Mouse (Mus musculus): ENCODE measurements around the gene Brsk1.
A peak's percentile ranks its signal among the peaks of the same experiment; 100 is the strongest.

Brsk1 gene

DNA sequence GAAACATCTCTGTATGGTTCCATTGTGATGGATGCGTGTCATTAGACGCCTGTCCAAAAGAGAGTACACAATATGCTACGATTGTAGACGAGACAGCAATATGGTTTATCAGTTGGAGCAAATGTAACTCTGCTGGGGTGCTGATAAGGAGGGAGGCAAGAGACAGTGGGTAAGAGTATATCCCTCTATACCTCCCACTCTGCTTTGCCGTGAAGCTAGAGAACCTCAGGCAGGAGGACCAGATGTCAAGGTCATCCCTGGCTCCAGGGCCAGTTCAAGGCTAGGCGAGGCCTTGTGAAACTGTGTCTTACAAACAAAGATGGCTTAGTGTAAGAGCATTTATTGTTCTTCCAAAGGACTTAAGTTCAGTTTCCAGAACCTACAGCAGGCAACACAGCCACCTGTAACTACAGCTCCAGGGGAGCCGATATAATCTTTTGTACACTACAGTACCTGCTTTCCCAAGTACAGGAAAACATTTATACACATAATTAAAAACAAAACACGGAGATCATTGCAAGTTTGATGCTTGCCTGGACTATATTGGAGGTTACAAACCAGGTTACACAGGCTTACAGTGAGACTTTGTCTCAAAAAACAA lies 19.6 kb upstream of the Brsk1 start:
- DNase-seq: no peak

DNA sequence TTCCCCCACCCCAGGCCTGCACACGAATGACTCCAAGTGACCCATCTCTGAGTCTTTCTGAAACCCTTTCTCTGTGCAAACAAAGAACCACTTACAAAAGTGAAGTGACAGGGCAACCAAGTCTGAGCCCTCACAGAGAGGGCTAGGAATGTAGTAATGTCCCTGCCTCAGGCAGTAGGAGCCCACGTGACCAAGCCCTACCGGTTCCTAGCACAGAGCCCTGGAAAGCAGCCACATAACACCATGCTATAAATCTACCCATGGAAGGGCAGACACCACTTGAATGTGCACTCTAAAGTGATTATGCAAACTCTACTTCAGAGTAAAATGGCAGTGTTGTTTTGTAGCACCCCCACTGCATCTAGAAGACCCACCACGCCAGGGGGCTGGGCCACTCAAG lies 18.4 kb upstream of the Brsk1 start:
- no peak for DNase-seq

DNA sequence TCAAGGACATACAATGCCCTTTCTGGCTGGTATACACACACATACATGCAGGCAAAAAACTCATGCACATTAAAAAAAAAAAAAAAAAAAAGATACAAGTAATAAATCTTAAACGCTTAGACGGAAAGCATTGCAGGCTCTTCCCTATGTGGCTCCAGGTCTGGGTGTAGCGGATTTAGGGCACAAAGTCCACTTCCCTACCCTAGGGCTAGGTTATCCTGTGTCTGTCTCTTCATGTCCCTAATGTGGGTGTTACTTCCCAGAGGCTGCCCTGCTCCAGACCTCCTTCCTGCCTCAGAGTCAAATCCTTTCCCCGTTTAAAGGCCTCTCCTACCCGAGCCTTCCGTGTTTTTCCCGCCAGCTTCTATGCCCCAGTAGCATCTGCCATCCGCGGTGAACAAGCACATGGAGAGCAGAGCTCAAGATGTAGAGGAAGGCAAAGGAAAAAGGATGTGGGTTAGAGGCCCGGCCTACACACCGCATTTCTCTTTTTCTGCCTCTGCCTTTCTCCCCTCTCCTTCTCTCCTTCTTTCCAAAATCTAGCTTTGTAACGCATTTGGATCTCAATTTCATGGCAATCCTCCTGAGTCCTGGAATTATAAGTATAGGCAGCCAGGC lies 16.2 kb upstream of the Brsk1 start:
- DNase-seq: no peak

DNA sequence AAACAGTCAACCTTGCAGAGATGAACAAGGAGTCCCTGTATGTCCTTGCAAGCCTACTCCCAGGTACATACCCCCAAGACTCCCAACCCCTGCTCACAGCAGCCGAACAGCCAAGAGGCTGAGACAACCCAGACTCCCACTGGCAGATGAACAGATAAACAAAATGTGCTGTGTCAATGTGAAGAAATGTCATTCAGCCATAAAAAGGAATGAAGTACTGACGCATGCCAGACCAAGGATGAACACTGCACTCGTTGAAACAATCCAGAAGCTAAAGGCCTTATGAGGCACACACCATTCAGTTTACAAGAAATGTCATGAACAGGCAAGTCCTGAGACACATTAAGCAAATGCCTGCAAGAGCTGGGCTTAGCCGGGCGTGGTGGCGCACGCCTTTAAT lies 15.2 kb upstream of the Brsk1 start:
- no peak for DNase-seq

DNA sequence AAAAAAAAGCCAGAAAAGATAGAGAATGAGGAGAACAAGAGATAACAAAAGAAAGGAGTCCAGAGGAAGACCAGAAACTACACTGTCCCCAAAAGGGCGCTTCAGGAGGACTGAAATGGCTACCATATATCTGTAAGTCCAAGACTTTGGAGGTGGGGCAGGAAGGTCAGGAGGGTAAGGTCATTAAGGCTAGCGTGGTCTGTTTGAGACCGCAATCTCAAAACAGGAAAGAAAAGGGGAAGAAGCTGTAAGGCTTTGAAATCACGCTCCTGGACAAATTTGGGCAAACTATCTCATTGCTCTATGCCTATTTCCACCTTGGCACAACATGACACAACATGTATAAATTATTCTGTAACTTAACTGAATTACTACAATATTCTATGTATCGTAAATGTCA lies 7.1 kb upstream of the Brsk1 start:
- no peak for DNase-seq

DNA sequence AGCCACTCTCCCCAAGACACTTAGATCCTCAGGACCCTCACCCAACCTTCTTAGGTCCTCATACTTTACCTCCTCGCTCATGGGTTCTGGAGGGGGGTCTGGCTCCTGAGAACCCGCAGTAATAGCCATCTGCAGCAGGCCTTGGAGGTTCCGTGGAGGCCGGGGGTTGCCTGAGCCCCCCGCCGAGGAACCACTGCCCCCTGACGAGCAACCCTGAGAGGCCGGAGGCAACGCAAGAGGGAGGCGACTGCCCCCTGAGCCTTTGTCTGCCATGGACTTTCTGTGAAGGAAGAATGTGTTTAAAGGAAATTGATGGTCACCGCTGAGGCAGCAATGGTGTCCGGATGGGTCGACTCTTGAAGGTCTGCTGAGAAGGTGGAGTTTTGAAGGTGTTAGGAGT lies 6.2 kb upstream of the Brsk1 start:
- no peak for DNase-seq

DNA sequence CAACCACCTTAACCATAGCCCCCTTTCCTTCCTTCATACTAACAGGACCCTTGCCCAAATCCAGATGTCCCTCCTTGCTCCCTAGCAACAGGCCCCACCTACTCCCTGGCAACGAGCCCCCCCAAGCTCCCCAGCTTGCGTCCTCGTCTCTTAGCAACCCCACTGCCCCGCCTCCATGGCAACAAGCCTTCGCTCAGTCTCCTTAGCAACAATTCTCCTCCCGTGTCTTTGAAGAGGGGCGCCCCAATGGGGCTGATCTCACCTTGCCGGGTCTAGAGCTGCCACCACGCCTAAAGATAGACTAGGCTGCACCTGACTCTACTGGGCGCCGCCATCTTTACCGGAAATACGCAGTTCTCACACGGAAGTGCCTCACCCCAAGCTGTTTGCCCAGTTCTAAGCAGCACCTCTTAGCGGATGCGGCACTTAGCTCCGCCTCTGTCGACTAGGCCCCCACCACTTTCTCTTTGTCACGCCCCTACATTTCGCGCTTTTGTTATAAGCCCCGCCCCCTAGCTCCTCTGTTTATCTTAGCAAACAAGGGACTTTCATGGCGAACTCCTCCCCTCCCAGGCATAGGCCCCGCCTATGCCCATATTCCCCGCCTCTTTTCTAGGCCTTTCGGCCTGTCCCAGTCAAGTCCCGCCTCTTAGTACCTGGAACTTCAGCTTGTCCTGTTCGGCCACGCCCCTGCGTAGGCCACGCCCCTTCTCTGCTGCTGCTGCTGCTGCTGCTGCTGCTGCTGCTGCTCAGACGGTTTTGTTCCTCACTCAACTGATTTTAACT lies 5.6 kb upstream of the Brsk1 start, which contains the start of gene Hspbp1:
Hspbp1 (minus strand) TSS at position 437 of the 786 bp plus-strand sequence.
- DNase-seq: peak; percentile 94

DNA sequence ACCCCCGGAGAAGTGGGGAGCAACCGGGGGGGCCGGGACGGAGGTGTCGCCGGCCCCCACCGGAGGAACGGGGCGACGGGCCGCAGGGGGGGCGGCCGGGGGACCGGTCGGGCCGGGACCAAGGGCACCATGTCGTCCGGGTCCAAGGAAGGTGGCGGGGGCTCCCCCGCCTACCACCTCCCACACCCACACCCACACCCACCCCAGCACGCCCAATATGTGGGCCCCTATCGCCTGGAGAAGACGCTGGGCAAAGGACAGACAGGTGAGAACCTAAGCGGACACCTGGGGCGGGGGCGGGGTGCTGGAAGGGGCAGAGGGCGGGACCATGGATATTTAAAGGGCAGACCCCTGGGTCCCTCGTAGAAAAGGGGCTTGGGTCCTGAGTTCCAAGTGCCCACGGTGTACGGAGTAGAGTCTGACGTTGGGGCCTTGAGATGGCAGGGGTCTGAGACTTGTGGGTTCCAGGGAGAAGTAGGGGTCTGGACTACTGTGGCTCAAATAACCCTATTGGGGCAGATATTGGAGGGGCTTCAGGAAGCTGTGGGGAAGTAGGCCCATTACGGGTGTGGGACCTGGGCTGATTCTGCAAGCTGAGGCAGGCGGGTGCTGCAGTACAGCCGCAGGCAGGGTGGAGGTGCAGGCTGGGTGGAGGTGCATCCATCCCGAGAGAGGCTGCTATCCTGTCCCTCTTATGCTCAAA lies 698 bp downstream of the Brsk1 start:
- DNase-seq: peak; percentile 39

DNA sequence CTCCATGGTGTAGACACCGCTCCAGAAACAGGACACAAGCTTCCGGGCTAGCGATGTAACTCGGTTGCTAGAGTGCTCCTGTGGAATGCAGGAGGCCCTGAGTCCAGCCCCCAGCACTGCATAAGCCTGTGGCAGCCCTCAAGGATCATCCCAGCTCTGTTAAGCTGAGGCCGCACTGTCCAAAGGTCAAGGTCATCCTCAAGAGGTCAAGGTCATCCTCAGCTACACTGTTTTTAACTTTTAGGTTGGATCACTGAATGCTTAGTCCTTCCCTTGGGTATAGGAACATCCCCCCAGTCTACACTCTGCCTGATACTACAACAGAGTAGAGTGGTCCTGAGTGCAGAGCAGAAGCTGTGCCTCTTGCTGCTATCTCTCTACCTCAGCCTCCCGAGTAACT lies 2.6 kb downstream of the Brsk1 start:
- DNase-seq: no peak

DNA sequence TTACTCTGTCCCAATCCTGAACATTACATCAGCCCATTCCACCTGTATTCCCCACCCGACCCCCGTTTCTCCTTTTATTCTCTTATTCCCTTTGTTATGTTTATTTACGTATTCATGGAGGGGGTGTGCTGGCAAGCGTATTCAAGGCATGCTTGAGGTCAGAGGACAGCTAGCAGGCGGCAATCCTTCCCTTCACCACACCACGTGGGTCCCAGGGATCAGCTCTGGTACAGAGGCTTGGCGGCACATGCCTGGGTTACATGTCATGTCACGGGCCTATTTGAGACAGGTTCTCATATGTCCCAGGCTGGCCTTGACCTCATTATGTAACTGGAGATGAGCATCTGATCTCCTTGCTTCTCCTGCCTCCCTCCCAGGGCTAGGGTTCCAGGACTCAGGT lies 11.9 kb downstream of the Brsk1 start:
- DNase-seq: no peak

DNA sequence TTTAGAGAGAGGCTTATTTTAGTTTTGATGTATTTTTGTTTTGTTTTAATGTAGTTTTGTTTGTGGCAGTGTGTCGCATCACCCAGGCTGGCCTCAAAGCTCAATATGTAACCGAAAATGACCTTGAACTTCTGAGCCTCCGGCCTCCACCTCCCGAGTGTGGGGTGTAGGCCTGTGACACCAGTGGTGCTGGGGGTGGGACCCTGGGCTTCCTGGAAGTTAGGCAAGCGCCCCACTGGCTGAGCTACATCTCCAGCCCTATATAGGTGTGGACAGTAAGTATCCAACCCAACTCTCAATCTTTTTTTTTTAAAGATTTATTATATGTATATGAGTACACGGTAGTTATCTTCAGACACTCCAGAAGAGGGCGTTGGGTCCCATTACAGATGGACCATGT lies 12.8 kb downstream of the Brsk1 start:
- no peak for DNase-seq

DNA sequence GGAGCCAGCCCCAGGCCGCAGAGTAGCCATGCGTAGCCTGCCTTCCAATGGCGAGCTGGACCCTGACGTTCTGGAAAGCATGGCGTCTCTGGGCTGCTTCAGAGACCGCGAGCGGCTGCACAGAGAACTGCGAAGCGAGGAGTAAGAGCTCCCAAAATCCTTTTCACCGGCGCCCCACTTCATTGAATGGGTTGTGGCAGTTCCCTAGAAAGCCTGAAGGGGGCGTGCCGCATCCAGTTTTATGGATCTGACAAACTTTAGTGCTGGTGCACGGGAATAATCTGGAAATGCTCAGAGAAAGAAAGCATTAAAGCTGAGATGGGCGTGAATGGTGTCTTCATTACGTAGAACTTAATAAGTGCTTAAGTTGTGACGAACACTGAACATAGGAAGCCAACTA lies 14.7 kb downstream of the Brsk1 start:
- peak; percentile 23 for DNase-seq

DNA sequence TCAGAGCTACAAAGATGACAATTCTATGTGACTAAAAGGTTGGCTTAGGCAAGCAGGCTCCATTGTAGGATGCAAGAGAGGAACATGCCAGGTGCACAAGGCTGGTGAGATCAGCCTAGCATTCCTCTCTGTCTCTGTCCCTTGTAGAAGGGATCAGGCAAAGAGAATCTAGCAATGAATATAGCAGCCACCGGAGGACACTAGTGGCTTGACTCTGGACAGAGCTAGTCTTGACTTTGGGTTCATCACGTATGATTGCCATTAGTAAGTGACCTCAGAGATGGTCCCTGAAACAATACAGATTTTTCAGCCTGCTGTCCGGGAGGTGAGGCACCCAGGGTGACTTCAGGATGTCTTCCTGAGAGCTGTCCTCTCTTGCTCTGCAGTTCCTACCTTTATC lies 22.2 kb downstream of the Brsk1 start:
- no peak for DNase-seq

DNA sequence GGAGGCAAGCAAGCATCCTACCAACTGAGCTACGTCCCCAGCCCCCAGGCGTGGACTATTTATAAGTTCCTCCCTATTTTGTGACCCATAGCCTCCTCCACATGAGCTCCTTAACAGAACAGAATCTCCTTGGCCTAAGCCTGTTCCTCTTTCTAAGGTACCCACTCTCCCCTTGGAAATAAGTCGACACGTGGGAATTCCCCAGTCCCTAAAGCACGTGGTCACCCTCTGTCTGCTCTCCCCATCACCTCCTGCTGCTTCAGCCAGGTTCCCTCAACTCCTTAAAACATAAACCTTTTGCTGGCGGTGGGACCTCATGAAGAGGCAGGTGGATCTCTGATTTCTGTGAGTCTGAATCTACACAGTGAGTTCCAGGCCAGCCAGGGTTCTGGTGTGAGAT lies 26.6 kb downstream of the Brsk1 start:
- no peak for DNase-seq

DNA sequence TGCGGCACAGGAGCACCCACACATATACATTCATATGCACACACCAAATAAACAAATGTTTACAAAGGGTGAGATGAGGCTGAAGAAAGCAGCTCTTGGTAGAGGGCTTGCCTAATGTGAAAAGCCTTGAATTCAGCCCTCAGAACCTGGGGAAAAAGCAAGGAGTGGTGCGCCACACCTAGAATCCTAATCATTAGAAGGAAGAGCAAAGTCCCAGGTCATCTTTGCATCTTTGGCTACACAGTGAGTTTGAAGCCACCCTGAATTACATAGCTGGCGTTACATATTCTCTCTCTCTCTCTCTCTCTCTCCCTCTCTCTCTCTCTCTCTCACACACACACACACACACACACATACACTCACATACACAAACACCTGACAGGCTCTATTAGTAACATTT lies 28.9 kb downstream of the Brsk1 start:
- DNase-seq: no peak

DNA sequence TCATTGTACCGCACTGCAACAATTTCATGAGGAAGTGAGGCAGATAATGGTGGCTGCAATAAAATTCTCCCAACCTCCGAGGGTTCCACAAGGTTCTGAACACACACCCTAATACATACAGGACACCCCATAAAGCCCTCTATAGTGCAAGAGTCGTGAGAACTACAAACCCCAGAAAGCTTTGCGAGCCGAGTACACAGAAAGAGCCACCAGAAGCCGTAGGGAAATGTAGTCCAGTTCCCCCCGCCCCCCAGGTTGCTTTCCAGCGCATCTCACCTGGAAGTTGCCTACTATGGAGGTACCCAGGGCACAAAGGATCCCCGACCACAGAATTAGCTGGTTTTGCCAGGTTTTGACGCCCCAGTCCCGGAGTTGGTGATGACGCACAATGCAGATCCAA lies 33.1 kb downstream of the Brsk1 start:
- peak; percentile 60 for DNase-seq

DNA sequence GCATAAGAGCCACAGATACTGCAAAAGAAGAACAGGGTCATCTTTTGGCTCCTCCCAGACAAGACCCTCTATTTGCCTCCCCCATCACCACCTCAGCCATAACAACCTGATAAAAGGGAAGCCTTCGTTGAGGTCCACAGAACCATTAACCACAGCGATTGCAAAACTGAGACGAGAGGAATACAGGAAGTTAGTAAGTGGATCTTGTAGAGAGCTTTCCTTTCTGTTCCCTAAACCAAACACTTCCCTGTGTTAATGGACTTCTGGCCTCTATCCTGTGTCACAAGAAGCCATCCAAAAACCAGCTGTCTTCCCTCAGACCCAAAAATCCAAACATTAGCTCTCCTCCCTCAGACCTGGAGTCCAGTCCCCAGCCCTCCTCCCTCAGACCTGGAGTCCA lies 34.0 kb downstream of the Brsk1 start:
- no peak for DNase-seq

DNA sequence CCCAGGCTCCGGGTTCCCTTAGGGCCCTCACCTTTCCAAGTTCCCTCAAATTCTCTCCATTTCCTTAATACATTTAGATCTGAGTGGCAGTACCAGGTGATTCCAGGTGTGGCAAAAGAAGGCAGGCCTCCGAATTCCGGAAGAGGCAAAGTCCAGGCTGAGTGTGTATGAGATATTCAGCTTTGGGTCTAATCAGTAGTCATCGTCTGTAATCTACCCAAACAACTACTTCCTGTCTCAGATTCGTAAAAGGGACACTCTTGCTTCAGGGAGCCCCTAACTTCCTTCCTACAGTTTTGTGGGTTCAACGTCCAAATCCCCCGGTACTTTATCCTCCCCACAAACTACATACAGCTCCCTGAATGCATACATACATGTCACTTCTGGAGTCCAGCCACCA lies 34.8 kb downstream of the Brsk1 start, which contains the start of gene Tmem150b:
Tmem150b (minus strand) TSS at position 81 of the 400 bp plus-strand sequence.
- DNase-seq: no peak

DNA sequence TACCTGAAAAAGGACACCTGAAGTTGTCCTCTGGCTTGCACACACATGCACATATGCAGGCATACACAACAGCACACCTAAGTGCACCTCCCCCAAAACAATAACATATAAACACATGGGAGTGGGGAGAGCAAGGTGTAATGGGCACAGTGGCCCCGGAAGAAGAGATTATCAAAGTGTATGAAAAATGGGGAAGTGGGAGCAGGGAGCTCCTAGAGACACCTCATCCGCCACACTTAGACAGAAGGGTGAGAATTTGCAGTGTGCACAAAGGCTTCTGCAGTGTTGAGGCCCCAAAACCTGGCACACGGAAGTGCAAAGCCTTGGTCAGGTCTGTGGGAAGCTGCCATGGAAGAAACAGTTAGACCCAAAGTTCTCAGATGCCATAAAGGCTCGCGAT lies 40.7 kb downstream of the Brsk1 start:
- DNase-seq: no peak

DNA sequence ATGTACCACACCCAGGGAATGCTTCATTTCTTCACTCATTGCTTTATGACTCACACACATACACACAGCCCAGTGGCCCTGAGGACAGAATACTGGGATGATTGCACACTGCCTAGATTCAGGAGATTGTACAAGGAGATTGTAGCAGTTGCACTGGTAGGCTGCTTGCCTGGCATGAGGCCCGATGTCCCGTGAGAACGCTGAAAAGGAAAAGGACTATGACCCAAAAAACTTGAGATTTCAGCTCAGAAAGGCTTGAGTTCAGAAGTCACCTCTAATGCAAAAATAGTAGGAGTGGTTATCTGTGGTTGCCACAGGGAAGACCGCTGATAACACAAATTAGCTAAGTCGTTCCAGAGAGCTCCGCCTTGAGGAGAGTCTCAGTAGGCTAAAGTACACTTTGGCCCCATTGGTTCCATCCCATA lies 42.6 kb downstream of the Brsk1 start:
- no peak for DNase-seq

DNA sequence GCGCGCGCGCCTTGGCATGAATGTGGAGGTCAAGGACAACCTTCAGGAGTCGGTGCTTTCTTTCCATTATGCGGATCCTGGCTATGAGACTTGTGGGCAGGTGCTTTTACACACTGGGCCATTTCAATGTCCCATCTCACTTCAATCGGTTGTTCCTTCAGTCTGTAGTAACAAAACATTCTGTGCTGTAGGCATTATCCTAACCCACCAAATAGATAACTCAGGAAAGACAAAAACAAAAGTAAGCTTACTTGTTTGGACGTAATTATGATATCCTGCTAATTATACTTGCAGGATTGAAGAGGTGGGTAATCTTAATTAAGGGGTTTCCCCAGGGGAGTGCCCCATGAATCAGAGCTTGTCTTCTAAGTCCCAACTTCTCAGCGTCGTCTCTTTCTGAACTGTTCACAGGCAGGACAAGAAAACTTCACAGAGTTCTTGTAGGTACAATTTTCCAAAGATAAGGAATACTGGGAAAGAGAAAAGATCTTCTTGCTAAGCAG lies 48.7 kb downstream of the Brsk1 start:
- no peak for DNase-seq

DNA sequence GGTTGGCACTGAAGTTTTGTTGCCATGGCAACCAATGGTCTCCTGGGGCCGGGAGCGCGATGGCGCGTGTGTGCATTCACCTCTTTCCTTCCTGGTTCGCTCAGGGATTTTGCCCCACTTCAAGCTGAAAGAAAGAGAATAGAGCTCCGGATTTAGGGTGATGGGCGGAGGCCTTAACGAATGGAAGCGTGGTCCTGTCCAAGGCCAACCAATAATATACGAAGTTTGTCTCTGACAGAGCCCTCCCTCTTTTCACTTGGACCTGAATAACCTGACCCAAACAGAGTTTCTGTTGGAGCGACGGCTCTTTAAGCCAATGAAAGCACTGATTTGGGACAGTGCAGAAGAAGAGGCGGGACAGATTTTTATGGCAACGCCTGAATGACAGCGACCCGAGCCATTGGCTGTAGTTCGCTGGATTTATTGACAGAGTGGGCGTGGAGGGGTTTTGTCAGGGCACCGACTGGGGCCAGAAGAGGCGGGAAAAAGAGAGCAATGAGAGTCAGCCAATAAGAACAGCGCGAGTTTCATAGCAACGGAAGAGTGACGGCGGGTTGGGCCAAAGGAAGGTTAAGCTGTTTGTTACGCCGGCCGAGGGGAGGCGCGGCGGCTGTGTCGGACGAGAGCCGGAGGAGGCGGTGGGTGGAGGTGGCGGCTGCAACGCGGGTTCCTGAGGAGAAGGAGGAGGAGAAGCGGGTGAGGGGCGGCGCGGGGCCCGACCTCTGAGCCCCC lies 49.3 kb downstream of the Brsk1 start, which contains the start of gene Kmt5c:
Kmt5c (plus strand) TSS at position 572 of the 732 bp plus-strand sequence.
- peak; percentile 100 for DNase-seq

All from right cerebral cortex, adult 18-20 months (tissue).